Mouse (Mus musculus): ENCODE data around the gene Csf2rb2. TPM values are rescaled to one million over a fixed set of nuclear protein-coding genes. Genes with fewer than 3 reads are reported as not detected.
A peak's percentile ranks its signal among the peaks of the same experiment; 100 is the strongest.
"Not testable (repeated sequence)": the region's sequence is repeated elsewhere in the genome, so short reads cannot be mapped to it uniquely, and the experiment has no call there.

The Csf2rb2 gene
- polyA plus RNA-seq, 1 experiment from 2014 or later: 1.5 TPM

- not testable (repeated sequence) for H3K4me1 ChIP-seq; H3K27me3 ChIP-seq; H3K36me3 ChIP-seq; ATAC-seq (ENCODE audit: insufficient number of reproducible peaks, low FRiP score, low TSS enrichment, low read depth); H3K27ac ChIP-seq (replicated peaks); H3K4me3 ChIP-seq (replicated peaks); H3K4me2 ChIP-seq (replicated peaks); H3K9ac ChIP-seq; H3K9me3 ChIP-seq (replicated peaks)
- WGBS: 78% methylated on average over 6 of the region's 6 CpGs
These were observed 24.5 kb upstream of the Csf2rb2 start for GRCm38 (mm10) chr15:78329972-78330371.

GRCm38 (mm10) chr15:78328520-78329097 lies 23.1 kb upstream of the Csf2rb2 start:
- 82% methylated on average over 3 of the region's 3 CpGs for WGBS
- Histone ChIP-seq H3K9ac (no peak overlapping the region), H3K27ac (replicated peaks) (no peak overlapping the region), H3K27me3 (no peaks in the 10 kb centered on the region), H3K4me2 (replicated peaks) (no peak overlapping the region), H3K36me3 (no peaks in the 10 kb centered on the region), H3K4me1 (no peaks in the 10 kb centered on the region), H3K4me3 (replicated peaks) (no peak overlapping the region), H3K9me3 (replicated peaks) (no peaks in the 10 kb centered on the region)
- no peak for ATAC-seq (ENCODE audit: insufficient number of reproducible peaks, low FRiP score, low TSS enrichment, low read depth)

DNA sequence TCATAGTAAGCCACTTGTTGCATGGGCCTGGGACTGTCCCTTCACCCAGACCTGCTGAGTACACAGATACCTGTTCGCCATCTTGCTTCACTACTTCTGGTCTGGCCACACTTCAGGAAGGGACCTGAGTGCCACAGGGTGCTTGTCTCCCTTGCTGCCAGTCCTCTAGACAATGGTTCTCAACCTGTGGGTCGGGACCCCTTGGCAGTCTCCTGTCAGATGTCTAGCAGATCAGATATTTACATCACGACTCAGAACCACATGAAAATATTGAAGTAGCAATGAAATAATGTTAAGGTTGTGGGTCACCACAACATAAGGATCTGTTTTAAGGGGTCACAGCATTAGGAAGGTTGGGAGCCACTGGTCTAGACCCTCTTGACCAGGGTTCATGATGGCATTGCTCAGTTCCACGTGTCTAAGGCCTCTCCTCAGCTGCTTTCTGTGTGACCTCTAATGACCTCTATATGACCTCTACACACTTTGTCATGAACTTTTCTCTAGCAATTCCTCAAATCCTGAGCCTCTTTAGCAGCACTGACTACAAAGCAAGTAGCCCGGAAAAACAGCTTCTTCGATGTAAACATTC lies 22.3 kb upstream of the Csf2rb2 start:
- not testable (repeated sequence) for H3K27ac ChIP-seq (replicated peaks); H3K27me3 ChIP-seq; ATAC-seq (ENCODE audit: insufficient number of reproducible peaks, low FRiP score, low TSS enrichment, low read depth); H3K9ac ChIP-seq; H3K36me3 ChIP-seq; H3K4me2 ChIP-seq (replicated peaks); H3K4me3 ChIP-seq (replicated peaks); H3K4me1 ChIP-seq; H3K9me3 ChIP-seq (replicated peaks)
- WGBS: 73% methylated on average over 6 of the region's 6 CpGs

DNA sequence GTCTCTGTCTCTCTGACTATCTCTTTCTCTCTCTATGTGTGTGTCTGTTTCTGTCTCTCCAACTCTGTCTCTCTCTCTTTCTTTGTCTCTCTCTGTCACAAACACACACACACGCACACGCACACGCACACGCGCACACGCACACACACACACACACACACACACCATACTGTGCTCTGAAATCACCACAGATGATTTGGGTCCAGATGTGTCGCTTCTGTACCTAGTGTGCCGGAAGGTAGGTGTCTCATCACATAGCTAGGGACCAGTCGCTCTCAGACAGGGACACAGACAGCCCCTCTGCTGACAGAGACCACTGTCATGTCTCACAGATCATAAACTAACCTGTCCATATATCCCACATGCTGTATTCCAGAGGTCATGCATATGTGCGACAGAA lies 21.2 kb upstream of the Csf2rb2 start:
- Histone ChIP-seq H3K4me2 (replicated peaks) (no peak overlapping the region), H3K4me1 (no peaks in the 10 kb centered on the region), H3K27me3 (no peaks in the 10 kb centered on the region), H3K9ac (no peak overlapping the region), H3K9me3 (replicated peaks) (no peaks in the 10 kb centered on the region), H3K27ac (replicated peaks) (no peak overlapping the region), H3K36me3 (no peaks in the 10 kb centered on the region), H3K4me3 (replicated peaks) (no peak overlapping the region)
- ATAC-seq (ENCODE audit: insufficient number of reproducible peaks, low FRiP score, low TSS enrichment, low read depth): no peak
- WGBS: 86% methylated on average over 10 of the region's 10 CpGs

GRCm38 (mm10) chr15:78325671-78326339 lies 20.3 kb upstream of the Csf2rb2 start, which contains the start of gene Csf2rb:
Gene Csf2rb, plus strand, starts transcription at chr15:78325752.
- Histone ChIP-seq H3K36me3 (no peaks in the 10 kb centered on the region), H3K9me3 (replicated peaks) (no peaks in the 10 kb centered on the region), H3K4me3 (replicated peaks) (no peak within 1 kb of the TSS), H3K4me1 (no peaks in the 10 kb centered on the region), H3K27ac (replicated peaks) (no peak within 1 kb of the TSS), H3K9ac (no peak within 1 kb of the TSS), H3K27me3 (no peaks in the 10 kb centered on the region), H3K4me2 (replicated peaks) (no peak within 1 kb of the TSS)
- 64% methylated on average over 11 of the region's 11 CpGs for WGBS
- no peak for ATAC-seq (ENCODE audit: insufficient number of reproducible peaks, low FRiP score, low TSS enrichment, low read depth)

GRCm38 (mm10) chr15:78324294-78324693 lies 18.8 kb upstream of the Csf2rb2 start:
- Histone ChIP-seq H3K4me2 (replicated peaks) (no peak overlapping the region), H3K27ac (replicated peaks) (no peak overlapping the region), H3K36me3 (no peaks in the 10 kb centered on the region), H3K9me3 (replicated peaks) (no peaks in the 10 kb centered on the region), H3K27me3 (no peaks in the 10 kb centered on the region), H3K4me1 (no peaks in the 10 kb centered on the region), H3K4me3 (replicated peaks) (no peak overlapping the region), H3K9ac (no peak overlapping the region)
- ATAC-seq (ENCODE audit: insufficient number of reproducible peaks, low FRiP score, low TSS enrichment, low read depth): no peak
- WGBS: 90% methylated on average over 2 of the region's 2 CpGs

DNA sequence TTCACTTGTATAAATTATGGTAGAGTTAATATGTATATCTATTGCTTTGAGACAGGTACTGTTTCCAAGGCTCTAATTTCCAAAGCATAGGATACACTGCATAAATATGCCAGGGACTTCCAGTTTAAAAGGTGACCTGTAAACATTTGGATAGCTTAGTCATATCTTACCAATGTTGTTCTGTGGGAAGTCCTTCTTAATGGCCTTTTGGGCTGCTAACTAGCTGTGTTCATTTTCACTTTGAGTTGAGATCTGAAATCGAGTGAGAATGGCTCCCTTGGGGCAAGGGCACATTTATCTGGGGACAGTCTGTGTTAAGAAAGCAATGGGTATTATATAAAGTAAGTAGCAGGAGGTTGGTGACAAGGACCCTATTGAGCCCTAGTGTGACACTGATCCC lies 17.8 kb upstream of the Csf2rb2 start:
- Histone ChIP-seq H3K9ac (no peak overlapping the region), H3K4me1 (no peaks in the 10 kb centered on the region), H3K9me3 (replicated peaks) (no peaks in the 10 kb centered on the region), H3K27me3 (no peaks in the 10 kb centered on the region), H3K4me2 (replicated peaks) (no peak overlapping the region), H3K36me3 (no peaks in the 10 kb centered on the region), H3K4me3 (replicated peaks) (no peak overlapping the region), H3K27ac (replicated peaks) (no peak overlapping the region)
- no peak for ATAC-seq (ENCODE audit: insufficient number of reproducible peaks, low FRiP score, low TSS enrichment, low read depth)
- WGBS: 51% methylated on average over 1 of the region's 1 CpGs

GRCm38 (mm10) chr15:78320825-78321496 lies 15.4 kb upstream of the Csf2rb2 start:
- Histone ChIP-seq H3K27ac (replicated peaks) (no peak overlapping the region), H3K4me1 (no peaks in the 10 kb centered on the region), H3K9me3 (replicated peaks) (no peaks in the 10 kb centered on the region), H3K9ac (no peak overlapping the region), H3K36me3 (no peaks in the 10 kb centered on the region), H3K4me2 (replicated peaks) (no peak overlapping the region), H3K27me3 (no peaks in the 10 kb centered on the region), H3K4me3 (replicated peaks) (no peak overlapping the region)
- 10% methylated on average over 5 of the region's 5 CpGs for WGBS
- ATAC-seq (ENCODE audit: insufficient number of reproducible peaks, low FRiP score, low TSS enrichment, low read depth): 0 out of 2 replicates have a peak, but pooled peaks have one; percentile 34

GRCm38 (mm10) chr15:78318338-78319171 lies 13.0 kb upstream of the Csf2rb2 start:
- not testable (repeated sequence) for H3K36me3 ChIP-seq

DNA sequence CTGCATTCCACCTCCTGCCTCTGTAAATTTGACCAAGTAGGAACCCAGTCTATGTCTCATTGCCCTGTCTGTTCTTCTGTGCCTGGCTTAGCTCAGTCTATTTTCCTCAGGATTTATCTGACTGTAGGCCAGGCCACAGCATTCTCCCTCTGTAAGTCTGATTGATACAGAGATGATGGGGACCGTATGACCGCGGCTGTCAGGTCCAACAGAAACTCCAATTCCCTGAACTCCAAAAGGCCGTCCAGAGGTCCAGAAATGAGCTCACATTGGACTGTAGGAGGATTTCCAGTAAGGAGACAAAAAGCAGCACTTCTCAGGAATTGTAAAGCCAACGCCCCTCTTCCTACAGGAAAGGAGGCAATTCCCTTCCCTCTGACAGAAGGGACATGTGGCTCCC lies 8.1 kb upstream of the Csf2rb2 start:
- not testable (repeated sequence) for ATAC-seq (ENCODE audit: insufficient number of reproducible peaks, low FRiP score, low TSS enrichment, low read depth); H3K4me3 ChIP-seq (replicated peaks); H3K9ac ChIP-seq; H3K27ac ChIP-seq (replicated peaks); H3K36me3 ChIP-seq; H3K27me3 ChIP-seq; H3K4me2 ChIP-seq (replicated peaks); H3K9me3 ChIP-seq (replicated peaks); H3K4me1 ChIP-seq
- WGBS: 86% methylated on average over 5 of the region's 5 CpGs

More at GRCm38 (mm10) chr15:78318338-78319171, 13.0 kb upstream of the Csf2rb2 start:
- not testable (repeated sequence) for H3K4me1 ChIP-seq; H3K9me3 ChIP-seq (replicated peaks); H3K9ac ChIP-seq; H3K27ac ChIP-seq (replicated peaks); H3K4me3 ChIP-seq (replicated peaks); H3K4me2 ChIP-seq (replicated peaks); H3K27me3 ChIP-seq
- ATAC-seq (ENCODE audit: insufficient number of reproducible peaks, low FRiP score, low TSS enrichment, low read depth): 0 out of 2 replicates have a peak, but pooled peaks have one; percentile 47
- 60% methylated on average over 2 of the region's 2 CpGs for WGBS
